Mouse (Mus musculus): ENCODE results near the gene Nip7. TPM values are rescaled to one million over a fixed set of nuclear protein-coding genes. Genes with fewer than 3 reads are reported as not detected.

Gene Nip7
- polyA plus RNA-seq, 1 experiment from 2014 or later = 49.5 TPM

DNA sequence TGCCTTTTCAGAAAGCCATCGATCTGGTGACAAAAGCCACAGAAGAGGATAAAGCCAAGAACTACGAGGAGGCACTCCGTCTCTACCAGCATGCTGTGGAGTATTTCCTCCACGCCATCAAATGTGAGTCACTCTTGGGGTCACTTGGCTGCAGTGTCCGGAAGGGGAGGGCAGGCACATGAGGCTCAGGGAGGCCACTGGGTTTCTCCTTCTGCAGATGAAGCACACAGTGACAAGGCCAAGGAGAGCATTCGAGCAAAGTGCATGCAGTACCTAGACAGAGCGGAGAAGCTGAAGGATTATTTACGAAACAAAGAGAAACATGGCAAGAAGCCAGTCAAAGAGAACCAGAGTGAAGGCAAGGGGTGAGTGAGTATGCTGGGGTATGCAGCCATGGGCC, 20.1 kb upstream of the Nip7 start:
- Histone ChIP-seq H3K36me3 (ENCODE audit: control insufficient read depth, insufficient read depth, low read length) (peaks cover 12% of the 10 kb centered on the region; the same call in 1 of the 2 replicates), H3K9me3 (ENCODE audit: control insufficient read depth, low read length) (no peaks in the 10 kb centered on the region), H3K4me2 (replicated peaks; ENCODE audit: low read depth) (no peak overlapping the region), H3K9ac (ENCODE audit: low read length) (no peak overlapping the region), H3K27me3 (ENCODE audit: control insufficient read depth, insufficient read depth, low read length) (no peaks in the 10 kb centered on the region), H3K27ac (replicated peaks) (no peak overlapping the region), H3K4me3 (ENCODE audit: low read depth, low read length) (no peak overlapping the region), H3K4me1 (replicated peaks; ENCODE audit: control insufficient read depth, insufficient read depth) (0 out of 2 replicates have a peak, but pooled peaks cover 2% of the 10 kb centered on the region)
- WGBS = 74% methylated on average over 8 of the region's 8 CpGs
- TF ChIP-seq CTCF (IDR thresholded peaks at IDR 0.05; ENCODE audit: low read depth) (no peak), EP300 (optimal IDR thresholded peaks at IDR 0.05) (no peak)
- DNase-seq (ENCODE audit: low spot score) (no peak), ATAC-seq (ENCODE audit: low FRiP score, low TSS enrichment) (no peak)

- ATAC-seq (ENCODE audit: low FRiP score, low TSS enrichment) (no peak), DNase-seq (ENCODE audit: low spot score) (no peak)
- H3K4me2 ChIP-seq (replicated peaks; ENCODE audit: low read depth) = no peak overlapping the region
- H3K27me3 ChIP-seq (ENCODE audit: control insufficient read depth, insufficient read depth, low read length) = no peaks in the 10 kb centered on the region
- H3K4me1 ChIP-seq (replicated peaks; ENCODE audit: control insufficient read depth, insufficient read depth) = no peaks in the 10 kb centered on the region
- H3K4me3 ChIP-seq (ENCODE audit: low read depth, low read length) = no peak overlapping the region
- H3K36me3 ChIP-seq (ENCODE audit: control insufficient read depth, insufficient read depth, low read length) = peaks cover 38% of the 10 kb centered on the region
- H3K9me3 ChIP-seq (ENCODE audit: control insufficient read depth, low read length) = no peaks in the 10 kb centered on the region
- H3K27ac ChIP-seq (replicated peaks) = no peak overlapping the region
- no peak overlapping the region for H3K9ac ChIP-seq (ENCODE audit: low read length)
- TF ChIP-seq EP300 (optimal IDR thresholded peaks at IDR 0.05) (no peak), CTCF (IDR thresholded peaks at IDR 0.05; ENCODE audit: low read depth) (no peak)
- 81% methylated on average over 7 of the region's 7 CpGs for WGBS
Measured at GRCm38 (mm10) chr8:107040632-107041031, 16.0 kb upstream of the Nip7 start.

- Histone ChIP-seq H3K27ac (replicated peaks) (no peak overlapping the region), H3K9ac (ENCODE audit: low read length) (no peak overlapping the region), H3K4me1 (replicated peaks; ENCODE audit: control insufficient read depth, insufficient read depth) (no peaks in the 10 kb centered on the region), H3K4me2 (replicated peaks; ENCODE audit: low read depth) (no peak overlapping the region), H3K4me3 (ENCODE audit: low read depth, low read length) (no peak overlapping the region), H3K27me3 (ENCODE audit: control insufficient read depth, insufficient read depth, low read length) (no peaks in the 10 kb centered on the region), H3K9me3 (ENCODE audit: control insufficient read depth, low read length) (no peaks in the 10 kb centered on the region), H3K36me3 (ENCODE audit: control insufficient read depth, insufficient read depth, low read length) (peaks cover 32% of the 10 kb centered on the region)
- no peak for ATAC-seq (ENCODE audit: low FRiP score, low TSS enrichment)
- DNase-seq (ENCODE audit: low spot score) = no peak
- TF ChIP-seq EP300 (optimal IDR thresholded peaks at IDR 0.05) = no peak
- no peak for TF ChIP-seq CTCF (IDR thresholded peaks at IDR 0.05; ENCODE audit: low read depth)
- WGBS = 90% methylated on average over 6 of the region's 6 CpGs
Measured at GRCm38 (mm10) chr8:107045478-107045877, 11.2 kb upstream of the Nip7 start.

DNA sequence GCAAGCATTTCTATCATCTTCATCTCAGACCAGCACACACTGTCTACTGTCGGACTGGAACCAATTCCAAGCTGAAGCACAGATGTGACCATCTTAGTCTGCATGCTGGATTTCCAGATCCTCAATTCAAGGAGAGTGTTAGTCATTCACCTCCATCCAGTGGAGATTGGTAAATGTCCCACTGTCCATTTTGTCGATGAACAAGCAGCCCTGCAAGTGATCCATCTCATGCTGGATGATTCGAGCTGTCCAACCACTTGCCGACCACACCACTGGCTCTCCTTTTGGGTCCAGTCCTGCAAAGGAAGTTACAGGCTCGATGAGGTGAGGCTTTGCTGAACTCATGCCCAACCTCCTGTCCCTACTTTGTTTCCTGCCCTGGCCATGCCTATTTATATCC, 9.7 kb upstream of the Nip7 start:
- peaks cover 31% of the 10 kb centered on the region for H3K36me3 ChIP-seq (ENCODE audit: control insufficient read depth, insufficient read depth, low read length)

DNA sequence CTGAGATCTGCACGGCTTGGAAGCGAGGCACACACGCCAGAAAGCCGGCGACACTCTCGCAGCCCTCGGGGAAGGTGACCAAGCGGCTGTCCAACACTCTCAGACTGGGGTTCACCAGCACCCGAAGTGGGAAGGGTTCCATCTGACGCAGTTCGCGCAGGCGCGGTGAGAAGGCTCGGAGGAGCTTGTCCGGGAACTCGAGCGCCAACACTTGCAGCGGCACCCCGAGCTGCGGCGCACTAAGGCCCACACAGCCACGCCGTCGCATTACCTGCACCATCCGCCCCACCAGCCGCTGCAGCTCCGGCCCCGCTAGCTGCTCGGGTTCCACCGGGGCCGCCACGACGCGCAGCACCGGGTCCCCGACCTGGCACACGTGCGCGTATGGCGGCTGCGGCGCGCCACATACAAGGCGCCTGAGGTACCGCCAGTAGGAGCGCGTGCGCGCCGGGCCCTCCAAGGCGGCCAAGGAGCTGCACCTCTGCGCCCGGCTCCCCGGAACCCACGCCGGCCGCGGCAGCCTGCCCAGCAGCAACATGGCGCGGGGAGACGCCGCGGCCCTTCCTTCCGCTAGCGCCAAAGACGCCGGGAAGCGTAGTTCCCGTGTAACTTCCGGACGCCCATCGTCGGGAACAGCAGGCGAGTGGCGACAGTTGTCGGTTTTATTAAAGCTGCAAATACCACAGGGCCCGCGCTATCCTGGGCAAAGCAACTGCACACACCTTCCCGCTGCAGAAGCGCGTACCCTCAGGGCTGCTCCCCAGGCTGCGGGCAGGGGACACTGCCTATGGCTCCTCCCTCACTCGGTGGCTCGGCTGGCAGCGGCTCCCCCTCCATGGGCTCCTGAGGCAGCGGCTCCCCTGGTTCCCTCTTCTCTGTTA, 8.4 kb upstream of the Nip7 start, which contains the start of gene Pdf:
Pdf (minus strand) TSS at position 554 of the 881 bp plus-strand sequence.
- Histone ChIP-seq H3K9ac (ENCODE audit: low read length) (peak within 1 kb of the TSS; percentile 82), H3K4me2 (replicated peaks; ENCODE audit: low read depth) (peak within 1 kb of the TSS; percentile 88), H3K27me3 (ENCODE audit: control insufficient read depth, insufficient read depth, low read length) (no peaks in the 10 kb centered on the region), H3K27ac (replicated peaks) (peak within 1 kb of the TSS; percentile 94), H3K4me3 (ENCODE audit: low read depth, low read length) (peak within 1 kb of the TSS; percentile 89), H3K9me3 (ENCODE audit: control insufficient read depth, low read length) (no peaks in the 10 kb centered on the region), H3K36me3 (ENCODE audit: control insufficient read depth, insufficient read depth, low read length) (peaks cover 27% of the 10 kb centered on the region), H3K4me1 (replicated peaks; ENCODE audit: control insufficient read depth, insufficient read depth) (no peaks in the 10 kb centered on the region)
- ATAC-seq (ENCODE audit: low FRiP score, low TSS enrichment) (peak; percentile 90), DNase-seq (ENCODE audit: low spot score) (peak; percentile 87)
- WGBS = under 1% methylated on average over 85 of the region's 87 CpGs
- TF ChIP-seq CTCF (IDR thresholded peaks at IDR 0.05; ENCODE audit: low read depth) (no peak), EP300 (optimal IDR thresholded peaks at IDR 0.05) (no peak)

More for the DNA sequence above, 9.7 kb upstream of the Nip7 start:
- ATAC-seq (ENCODE audit: low FRiP score, low TSS enrichment) (no peak), DNase-seq (ENCODE audit: low spot score) (no peak)
- H3K4me3 ChIP-seq (ENCODE audit: low read depth, low read length) = no peak overlapping the region
- no peak overlapping the region for H3K27ac ChIP-seq (replicated peaks)
- no peaks in the 10 kb centered on the region for H3K27me3 ChIP-seq (ENCODE audit: control insufficient read depth, insufficient read depth, low read length)
- TF ChIP-seq EP300 (optimal IDR thresholded peaks at IDR 0.05) (no peak), CTCF (IDR thresholded peaks at IDR 0.05; ENCODE audit: low read depth) (no peak)
- no peak overlapping the region; the same call in 1 of the 2 replicates for H3K4me2 ChIP-seq (replicated peaks; ENCODE audit: low read depth)
- WGBS = 75% methylated on average over 5 of the region's 5 CpGs
- H3K9me3 ChIP-seq (ENCODE audit: control insufficient read depth, low read length) = no peaks in the 10 kb centered on the region
- no peaks in the 10 kb centered on the region for H3K4me1 ChIP-seq (replicated peaks; ENCODE audit: control insufficient read depth, insufficient read depth)
- H3K9ac ChIP-seq (ENCODE audit: low read length) = 0 out of 2 replicates have a peak overlapping the region, but pooled peaks have one; percentile 35

DNA sequence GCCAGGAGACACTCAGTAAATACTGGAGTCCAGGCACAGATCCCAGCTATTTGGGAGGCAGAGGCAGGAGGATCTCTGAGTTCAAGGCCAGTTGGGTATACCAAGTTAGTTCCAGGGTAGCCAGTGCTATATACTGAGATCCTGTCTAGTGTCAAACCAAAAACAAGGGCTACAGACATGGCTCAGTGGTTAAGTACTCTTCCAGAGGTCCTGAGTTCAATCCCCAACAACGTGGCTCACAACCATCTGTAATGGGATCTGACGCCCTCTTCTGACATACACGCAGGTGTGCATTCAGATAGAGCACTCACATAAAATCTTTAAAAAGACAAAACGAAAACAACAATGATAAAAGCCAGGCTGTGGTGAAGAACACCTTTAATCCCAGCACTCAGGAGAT, 7.2 kb upstream of the Nip7 start:
- DNase-seq (ENCODE audit: low spot score) = no peak
- Histone ChIP-seq H3K4me3 (ENCODE audit: low read depth, low read length) (peak overlapping the region; percentile 89; the same call in 1 of the 2 replicates), H3K4me1 (replicated peaks; ENCODE audit: control insufficient read depth, insufficient read depth) (no peaks in the 10 kb centered on the region), H3K36me3 (ENCODE audit: control insufficient read depth, insufficient read depth, low read length) (peaks cover 20% of the 10 kb centered on the region; the same call in 1 of the 2 replicates), H3K4me2 (replicated peaks; ENCODE audit: low read depth) (peak overlapping the region; percentile 88), H3K27me3 (ENCODE audit: control insufficient read depth, insufficient read depth, low read length) (no peaks in the 10 kb centered on the region), H3K9ac (ENCODE audit: low read length) (no peak overlapping the region), H3K9me3 (ENCODE audit: control insufficient read depth, low read length) (no peaks in the 10 kb centered on the region), H3K27ac (replicated peaks) (no peak overlapping the region)
- TF ChIP-seq EP300 (optimal IDR thresholded peaks at IDR 0.05) (no peak), CTCF (IDR thresholded peaks at IDR 0.05; ENCODE audit: low read depth) (no peak)
- no peak for ATAC-seq (ENCODE audit: low FRiP score, low TSS enrichment)
- 96% methylated on average over 4 of the region's 4 CpGs for WGBS
